Mouse (Mus musculus): ENCODE measurements at regions not wholly inside any gene's neighbourhood (a gene's known extent, or its start where the extent isn't known, plus 50 kb on each side); places are given as distances from the start of the nearest gene placed in this dataset.

- no peaks in the 10 kb centered on the region for H3K9me3 ChIP-seq (replicated peaks)
- no peaks in the 10 kb centered on the region for H3K36me3 ChIP-seq
- no peak overlapping the region for H3K27ac ChIP-seq
- no peak overlapping the region for H3K4me3 ChIP-seq
- no peak for DNase-seq (ENCODE audit: low spot score)
- WGBS, result 84% methylated on average over 6 of the region's 6 CpGs
- H3K4me1 ChIP-seq, result peaks cover 16% of the 10 kb centered on the region
- peaks cover 27% of the 10 kb centered on the region for H3K27me3 ChIP-seq (ENCODE audit: low read depth, poor library complexity, severe bottlenecking)
Measured at GRCm38 (mm10) chr4:125210719-125211118, 83.1 kb upstream of the Zc3h12a start.

- WGBS, result 64% methylated on average over 17 of the region's 17 CpGs
- DNase-seq (ENCODE audit: low spot score), result no peak
- Histone ChIP-seq H3K36me3 (no peaks in the 10 kb centered on the region), H3K27ac (no peak overlapping the region), H3K4me1 (peaks cover 17% of the 10 kb centered on the region), H3K27me3 (ENCODE audit: low read depth, poor library complexity, severe bottlenecking) (peaks cover 24% of the 10 kb centered on the region), H3K4me3 (no peak overlapping the region), H3K9me3 (replicated peaks) (no peaks in the 10 kb centered on the region)
Measured at GRCm38 (mm10) chr4:125208136-125208915, 80.7 kb upstream of the Zc3h12a start.

- Histone ChIP-seq H3K27me3 (ENCODE audit: low read depth, poor library complexity, severe bottlenecking) (0 out of 2 replicates have a peak, but pooled peaks cover 15% of the 10 kb centered on the region), H3K4me3 (no peak overlapping the region), H3K4me1 (peaks cover 5% of the 10 kb centered on the region; the same call in 1 of the 2 replicates), H3K27ac (no peak overlapping the region), H3K9me3 (replicated peaks) (no peaks in the 10 kb centered on the region), H3K36me3 (no peaks in the 10 kb centered on the region)
- no peak for DNase-seq (ENCODE audit: low spot score)
- WGBS, result 78% methylated on average over 8 of the region's 8 CpGs
Measured at GRCm38 (mm10) chr4:125203521-125203920, 75.9 kb upstream of the Zc3h12a start.

- WGBS, result 90% methylated on average over 12 of the region's 12 CpGs
- DNase-seq (ENCODE audit: low spot score), result no peak
- H3K4me1 ChIP-seq, result peaks cover 5% of the 10 kb centered on the region; the same call in 1 of the 2 replicates
- H3K27me3 ChIP-seq (ENCODE audit: low read depth, poor library complexity, severe bottlenecking), result peaks cover 24% of the 10 kb centered on the region
- no peak overlapping the region for H3K27ac ChIP-seq
- H3K4me3 ChIP-seq, result no peak overlapping the region
- no peaks in the 10 kb centered on the region for H3K36me3 ChIP-seq
- no peaks in the 10 kb centered on the region for H3K9me3 ChIP-seq (replicated peaks)
Measured at GRCm38 (mm10) chr4:125201638-125202325, 74.1 kb upstream of the Zc3h12a start.

GRCm38 (mm10) chr4:125200762-125201161 lies 73.1 kb upstream of the Zc3h12a start:
- Histone ChIP-seq H3K4me1 (peaks cover 5% of the 10 kb centered on the region; the same call in 1 of the 2 replicates), H3K27me3 (ENCODE audit: low read depth, poor library complexity, severe bottlenecking) (peaks cover 33% of the 10 kb centered on the region), H3K9me3 (replicated peaks) (no peaks in the 10 kb centered on the region), H3K27ac (no peak overlapping the region), H3K36me3 (no peaks in the 10 kb centered on the region), H3K4me3 (no peak overlapping the region)
- 71% methylated on average over 5 of the region's 5 CpGs for WGBS
- no peak for DNase-seq (ENCODE audit: low spot score)

GRCm38 (mm10) chr4:125199281-125199680 lies 71.6 kb upstream of the Zc3h12a start:
- peaks cover 5% of the 10 kb centered on the region; the same call in 1 of the 2 replicates for H3K4me1 ChIP-seq
- H3K9me3 ChIP-seq (replicated peaks), result no peaks in the 10 kb centered on the region
- H3K36me3 ChIP-seq, result no peaks in the 10 kb centered on the region
- H3K27ac ChIP-seq, result no peak overlapping the region
- no peak overlapping the region for H3K4me3 ChIP-seq
- H3K27me3 ChIP-seq (ENCODE audit: low read depth, poor library complexity, severe bottlenecking), result peaks cover 48% of the 10 kb centered on the region
- no peak for DNase-seq (ENCODE audit: low spot score)
- WGBS, result 59% methylated on average over 5 of the region's 5 CpGs

GRCm38 (mm10) chr4:125195901-125196435 lies 68.3 kb upstream of the Zc3h12a start:
- Histone ChIP-seq H3K9me3 (replicated peaks) (no peaks in the 10 kb centered on the region), H3K36me3 (no peaks in the 10 kb centered on the region), H3K27ac (no peak overlapping the region), H3K4me1 (peaks cover 2% of the 10 kb centered on the region; the same call in 1 of the 2 replicates), H3K27me3 (ENCODE audit: low read depth, poor library complexity, severe bottlenecking) (peaks cover 76% of the 10 kb centered on the region), H3K4me3 (no peak overlapping the region)
- no peak for DNase-seq (ENCODE audit: low spot score)
- WGBS, result 60% methylated on average over 7 of the region's 7 CpGs

GRCm38 (mm10) chr4:125194722-125195380 lies 67.2 kb upstream of the Zc3h12a start:
- peaks cover 3% of the 10 kb centered on the region; the same call in 1 of the 2 replicates for H3K4me1 ChIP-seq
- WGBS, result 34% methylated on average over 12 of the region's 12 CpGs
- no peak for DNase-seq (ENCODE audit: low spot score)
- no peak overlapping the region for H3K4me3 ChIP-seq
- peaks cover 83% of the 10 kb centered on the region for H3K27me3 ChIP-seq (ENCODE audit: low read depth, poor library complexity, severe bottlenecking)
- no peaks in the 10 kb centered on the region for H3K36me3 ChIP-seq
- no peak overlapping the region for H3K27ac ChIP-seq
- H3K9me3 ChIP-seq (replicated peaks), result no peaks in the 10 kb centered on the region

- Histone ChIP-seq H3K27ac (no peak overlapping the region), H3K27me3 (ENCODE audit: low read depth, poor library complexity, severe bottlenecking) (peaks cover 85% of the 10 kb centered on the region), H3K4me1 (peaks cover 3% of the 10 kb centered on the region; the same call in 1 of the 2 replicates), H3K9me3 (replicated peaks) (no peaks in the 10 kb centered on the region), H3K4me3 (no peak overlapping the region), H3K36me3 (no peaks in the 10 kb centered on the region)
- DNase-seq (ENCODE audit: low spot score), result no peak
- 87% methylated on average over 12 of the region's 12 CpGs for WGBS
Measured at GRCm38 (mm10) chr4:125194298-125194697, 66.7 kb upstream of the Zc3h12a start.

- DNase-seq (ENCODE audit: low spot score), result no peak
- peaks cover 71% of the 10 kb centered on the region for H3K27me3 ChIP-seq (ENCODE audit: low read depth, poor library complexity, severe bottlenecking)
- H3K4me3 ChIP-seq, result no peak overlapping the region
- H3K27ac ChIP-seq, result no peak overlapping the region
- H3K4me1 ChIP-seq, result peaks cover 3% of the 10 kb centered on the region; the same call in 1 of the 2 replicates
- H3K36me3 ChIP-seq, result no peaks in the 10 kb centered on the region
- H3K9me3 ChIP-seq (replicated peaks), result no peaks in the 10 kb centered on the region
- WGBS, result 77% methylated on average over 9 of the region's 9 CpGs
Measured at GRCm38 (mm10) chr4:125191680-125192079, 64.0 kb upstream of the Zc3h12a start.

- Histone ChIP-seq H3K36me3 (no peaks in the 10 kb centered on the region), H3K27ac (no peak overlapping the region), H3K4me3 (no peak overlapping the region), H3K9me3 (replicated peaks) (no peaks in the 10 kb centered on the region), H3K4me1 (peaks cover 3% of the 10 kb centered on the region; the same call in 1 of the 2 replicates), H3K27me3 (ENCODE audit: low read depth, poor library complexity, severe bottlenecking) (peaks cover 65% of the 10 kb centered on the region)
- 14% methylated on average over 11 of the region's 11 CpGs for WGBS
- DNase-seq (ENCODE audit: low spot score), result peak; percentile 41
Measured at GRCm38 (mm10) chr4:125191010-125191409, 63.4 kb upstream of the Zc3h12a start.

- peaks cover 60% of the 10 kb centered on the region for H3K27me3 ChIP-seq (ENCODE audit: low read depth, poor library complexity, severe bottlenecking)
- no peak overlapping the region for H3K27ac ChIP-seq
- no peaks in the 10 kb centered on the region for H3K9me3 ChIP-seq (replicated peaks)
- DNase-seq (ENCODE audit: low spot score), result no peak
- no peak overlapping the region for H3K4me3 ChIP-seq
- H3K4me1 ChIP-seq, result peaks cover 3% of the 10 kb centered on the region; the same call in 1 of the 2 replicates
- H3K36me3 ChIP-seq, result no peaks in the 10 kb centered on the region
Measured at GRCm38 (mm10) chr4:125189971-125190370, 62.3 kb upstream of the Zc3h12a start.
